Mouse (Mus musculus) ES-E14 (cell line): ENCODE measurements at regions not wholly inside any gene's neighbourhood (a gene's known extent, or its start where the extent isn't known, plus 50 kb on each side); places are given as distances from the start of the nearest gene placed in this dataset.

ENCODE experiments used
- DNase-seq: peaks from one replicate; pipeline ENCODE4 v3.0.0-alpha.2; 2013; ENCODE audit warnings: low read depth, low spot score
- H3K27ac ChIP-seq: 2 replicates; pipeline ENCODE4 v1.5.1; 2012; ENCODE audit warnings: low read depth, mild to moderate bottlenecking, low read length, moderate library complexity, mixed read lengths; ENCODE audit not compliant: poor library complexity, insufficient read depth, severe bottlenecking
- H3K36me3 ChIP-seq: 2 replicates; pipeline ENCODE4 v1.6.1; 2012; ENCODE audit warnings: mild to moderate bottlenecking, low read length, moderate library complexity, mixed read lengths; ENCODE audit not compliant: control insufficient read depth, poor library complexity, insufficient read depth, severe bottlenecking
- H3K4me1 ChIP-seq, 2 experiments: fragments of 150-350 bp in 1 of 2; sonication (generic) in 1 of 2; 2 replicates each; pipeline ENCODE4 v1.6.1; 2012; ENCODE audit warnings: low read length in 2 of 2, mild to moderate bottlenecking in 1 of 2, mixed read lengths in 1 of 2; ENCODE audit not compliant: control insufficient read depth in 2 of 2, insufficient read depth in 2 of 2, poor library complexity in 1 of 2
- H3K4me3 ChIP-seq, 2 experiments: fragments of 150-350 bp in 1 of 2; sonication (generic) in 1 of 2; 2 replicates each; pipeline ENCODE4 v1.5.1; 2012; ENCODE audit warnings: low read length in 2 of 2, low read depth in 1 of 2, mild to moderate bottlenecking in 1 of 2, mixed read lengths in 1 of 2; ENCODE audit not compliant: insufficient read depth in 1 of 2, poor library complexity in 1 of 2, severe bottlenecking in 1 of 2
- H3K9ac ChIP-seq: 2 replicates; pipeline ENCODE4 v1.6.1; 2012; ENCODE audit warnings: low read depth, mild to moderate bottlenecking, low read length, mixed read lengths; ENCODE audit not compliant: poor library complexity, insufficient read depth, severe bottlenecking
- H3K9me3 ChIP-seq: fragments of 150-350 bp; sonication (generic); 2 replicates; pipeline ENCODE4 v1.6.1; 2012; ENCODE audit warnings: low read depth, mild to moderate bottlenecking, low read length; ENCODE audit not compliant: control insufficient read depth, insufficient read depth
- CHD2 ChIP-seq: IDR thresholded peaks from 2 replicates; pipeline ENCODE4 v1.6.1; 2014; ENCODE audit warnings: mild to moderate bottlenecking, low read depth, low read length, inconsistent platforms
- HCFC1 ChIP-seq: IDR thresholded peaks from 2 replicates; pipeline ENCODE4 v1.6.1; 2012; ENCODE audit warnings: low read length, inconsistent platforms, borderline replicate concordance; ENCODE audit not compliant: insufficient read depth
- MAFK ChIP-seq: IDR thresholded peaks from 2 replicates; pipeline ENCODE4 v1.6.1; 2014; ENCODE audit warnings: mild to moderate bottlenecking, low read depth, low read length, inconsistent platforms; ENCODE audit not compliant: insufficient read depth
- ZC3H11A ChIP-seq: IDR thresholded peaks from 2 replicates; pipeline ENCODE4 v1.6.1; 2012; ENCODE audit warnings: low read depth, mild to moderate bottlenecking, inconsistent platforms, low read length, borderline replicate concordance
- ZNF384 ChIP-seq: IDR thresholded peaks from 2 replicates; pipeline ENCODE4 v1.6.1; 2012; ENCODE audit warnings: low read depth, low read length, inconsistent platforms
- in situ Hi-C, 2 experiments: fragments of 600-800 bp; cut with MboI; formaldehyde crosslinking; loops; one replicate each; pipeline ENCODE4 v1.15.1; 2025; ENCODE audit warnings: low sequenced_read_pairs in 2 of 2, inconsistent platforms in 1 of 2; ENCODE audit not compliant: unreplicated experiment in 2 of 2

- Histone ChIP-seq H3K36me3 (no peaks in the 10 kb centered on the region), H3K9me3 (no peaks in the 10 kb centered on the region), H3K27ac (no peak overlapping the region), H3K4me3 (no peak overlapping the region), H3K9ac (no peak overlapping the region), H3K4me1 (peaks cover 0 to 7% of the 10 kb centered on the region in 2 experiments; a peak in 1 of 4 replicates)
- TF ChIP-seq ZNF384 (no peak), MAFK (no peak), HCFC1 (no peak), ZC3H11A (no peak), CHD2 (no peak)
- in situ Hi-C loops = no loop called here
- DNase-seq = no peak
Observed at GRCm38 (mm10) chr8:126667721-126668656, 74.2 kb upstream of the Irf2bp2 start.

DNA sequence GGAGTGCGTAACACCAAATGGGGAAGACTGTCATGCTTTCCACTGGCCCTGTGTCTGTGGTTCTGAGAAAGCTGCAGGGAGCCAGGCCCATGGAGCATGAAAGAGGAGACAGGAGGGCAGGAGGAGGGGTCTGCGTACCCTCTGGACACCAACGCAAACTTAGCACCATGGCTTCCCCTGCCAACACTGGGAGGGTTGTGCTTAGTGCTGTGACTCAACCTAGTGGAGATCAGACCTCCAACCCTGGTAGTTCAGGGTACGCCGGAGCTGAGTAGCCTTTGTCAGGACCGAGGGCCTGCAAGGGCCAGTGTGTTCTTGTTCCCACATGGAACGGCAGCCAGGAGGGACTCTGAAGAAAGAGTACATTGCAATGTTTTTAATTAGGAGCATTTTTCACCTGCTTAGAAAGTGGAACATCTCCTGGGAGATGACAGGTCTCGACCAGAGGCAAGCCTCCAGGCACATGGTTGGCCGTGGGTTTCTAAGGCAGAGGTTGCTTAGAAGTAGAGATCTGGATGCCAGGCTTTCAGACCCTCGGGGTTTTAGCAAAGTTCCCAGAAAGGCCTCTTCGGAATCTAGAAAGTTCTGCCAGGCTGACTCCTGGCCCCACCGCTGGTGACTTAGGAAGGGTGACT is 73.4 kb upstream of the Irf2bp2 start:
- in situ Hi-C loops = no loop called here
- peak overlapping the region; percentile 2; the same call in 1 of the 2 replicates for H3K9ac ChIP-seq
- DNase-seq = no peak
- peak overlapping the region in 1 of 2 experiments; percentile 3; a peak in 1 of 4 replicates for H3K4me3 ChIP-seq
- no peaks in the 10 kb centered on the region for H3K36me3 ChIP-seq
- TF ChIP-seq HCFC1 = no peak
- no peak for TF ChIP-seq CHD2
- no peak for TF ChIP-seq ZC3H11A
- H3K4me1 ChIP-seq = peaks cover 0 to 7% of the 10 kb centered on the region in 2 experiments; a peak in 1 of 4 replicates
- H3K27ac ChIP-seq = no peak overlapping the region
- no peaks in the 10 kb centered on the region for H3K9me3 ChIP-seq

GRCm38 (mm10) chr8:126666327-126667085 is 72.7 kb upstream of the Irf2bp2 start:
- no peak for TF ChIP-seq CHD2
- no peak for TF ChIP-seq ZNF384
- TF ChIP-seq HCFC1 = no peak
- TF ChIP-seq ZC3H11A = no peak
- no peak for TF ChIP-seq MAFK
- no peak overlapping the region for H3K27ac ChIP-seq
- no peaks in the 10 kb centered on the region for H3K9me3 ChIP-seq
- H3K9ac ChIP-seq = peak overlapping the region; percentile 2; the same call in 1 of the 2 replicates
- H3K36me3 ChIP-seq = no peaks in the 10 kb centered on the region
- DNase-seq = peak; percentile 24
- peaks cover 0 to 7% of the 10 kb centered on the region in 2 experiments; a peak in 1 of 4 replicates for H3K4me1 ChIP-seq
- peak overlapping the region; percentile 3 to 15; a peak in 2 of 4 replicates for H3K4me3 ChIP-seq
- in situ Hi-C loops = no loop called here

DNA sequence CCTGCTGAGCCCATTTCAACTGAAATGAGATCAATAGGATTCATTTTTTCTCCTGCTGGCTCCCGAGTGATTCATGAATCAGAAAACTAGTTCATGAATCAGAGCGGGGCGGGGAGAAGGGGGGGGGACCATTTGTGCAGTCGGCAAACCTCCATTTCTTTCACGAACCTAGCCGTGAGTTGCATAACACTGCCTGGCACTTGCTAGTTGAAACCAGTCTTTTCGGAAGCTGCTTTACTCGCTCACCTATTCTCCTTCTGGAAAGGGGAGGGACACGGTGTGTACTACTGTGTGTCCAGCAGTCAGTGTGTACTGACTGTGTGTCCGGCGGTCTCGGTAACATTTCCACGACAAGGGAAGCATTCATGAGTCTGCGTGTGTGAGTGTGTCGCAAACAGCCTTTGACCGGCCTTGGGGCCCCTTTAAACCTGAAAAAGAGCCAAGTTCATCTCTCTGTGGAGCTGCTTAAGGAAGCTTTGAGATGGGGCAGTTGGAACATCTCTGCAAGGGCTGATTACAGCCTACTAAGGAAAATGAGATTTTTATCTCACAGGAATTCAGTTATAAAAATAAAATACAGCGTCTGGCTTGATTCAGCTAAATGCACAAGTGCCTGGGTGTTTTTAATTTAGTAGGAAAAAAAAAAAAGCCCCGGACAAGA is 71.9 kb upstream of the Irf2bp2 start:
- no peaks in the 10 kb centered on the region for H3K36me3 ChIP-seq
- no peaks in the 10 kb centered on the region for H3K9me3 ChIP-seq
- H3K9ac ChIP-seq = no peak overlapping the region
- no peak for DNase-seq
- H3K4me3 ChIP-seq = no peak overlapping the region
- peaks cover 0 to 9% of the 10 kb centered on the region in 2 experiments; a peak in 1 of 4 replicates for H3K4me1 ChIP-seq
- no peak for TF ChIP-seq HCFC1
- TF ChIP-seq CHD2 = no peak
- no peak for TF ChIP-seq MAFK
- no peak for TF ChIP-seq ZC3H11A
- TF ChIP-seq ZNF384 = no peak
- in situ Hi-C loops = no loop called here
- H3K27ac ChIP-seq = no peak overlapping the region
